Mouse (Mus musculus) kidney, embryonic 16.5 days (tissue): ENCODE measurements around the gene Nmur1. TPM values are rescaled to one million over a fixed set of nuclear protein-coding genes. Genes with fewer than 3 reads are reported as not detected.

ENCODE experiments used
- ATAC-seq: fragments of 200-750 bp; cut with Nextera tagmentation; 2 replicates; pipeline ENCODE4 v1.8.0; 2017; ENCODE audit warnings: moderate TSS enrichment; ENCODE audit not compliant: low FRiP score, low TSS enrichment
- H3K27ac ChIP-seq: fragments of 300-500 bp; sonication (generic); 2 replicates; pipeline ENCODE4 v1.5.1; 2014; ENCODE audit warnings: low read length
- H3K27me3 ChIP-seq: fragments of 300-500 bp; sonication (generic); 2 replicates; pipeline ENCODE4 v1.6.1; 2014; ENCODE audit warnings: low read length, control low read depth, mixed read lengths; ENCODE audit not compliant: insufficient read depth
- H3K36me3 ChIP-seq: fragments of 300-500 bp; sonication (generic); 2 replicates; pipeline ENCODE4 v1.6.1; 2014; ENCODE audit warnings: low read length, control low read depth, mixed read lengths; ENCODE audit not compliant: insufficient read depth
- H3K4me1 ChIP-seq: fragments of 300-500 bp; sonication (generic); 2 replicates; pipeline ENCODE4 v1.6.1; 2014; ENCODE audit warnings: low read length, control low read depth, mixed read lengths; ENCODE audit not compliant: insufficient read depth
- H3K4me2 ChIP-seq: fragments of 300-500 bp; sonication (generic); replicated peaks from 2 replicates; pipeline ENCODE4 v1.6.1; 2014; ENCODE audit warnings: low read depth, low read length
- H3K4me3 ChIP-seq: fragments of 300-500 bp; sonication (generic); 2 replicates; pipeline ENCODE4 v1.5.1; 2014; ENCODE audit warnings: mild to moderate bottlenecking, low read length
- H3K9ac ChIP-seq: fragments of 300-500 bp; sonication (generic); replicated peaks from 2 replicates; pipeline ENCODE4 v1.6.1; 2014; ENCODE audit warnings: low read length
- H3K9me3 ChIP-seq: fragments of 300-500 bp; sonication (generic); 2 replicates; pipeline ENCODE4 v1.6.1; 2016; ENCODE audit warnings: low read length, control low read depth
- WGBS: fragments of 180-500 bp; shearing (Covaris S2); extraction: QIAGEN DNeasy Blood & Tissue Kit; methylation state at CpG from one replicate; pipeline ENCODE4 v1.1.7; 2014; 5-methylcytosine and 5-hydroxymethylcytosine counted together
- polyA plus RNA-seq: library from polyadenylated mRNA; unstranded; fragments of >200 nt; fragmentation: Nextera tagmentation; extraction: Ambion mirVana; gene quantifications from 2 replicates; pipeline ENCODE4 v1.2.1, GENCODE M21; 2015

The Nmur1 gene
- polyA plus RNA-seq, 1 experiment from 2014 or later: 0.12 TPM

GRCm38 (mm10) chr1:86415144-86415543, 10.9 kb downstream of the Nmur1 start:
- H3K4me1 ChIP-seq: no peaks in the 10 kb centered on the region
- H3K36me3 ChIP-seq: no peaks in the 10 kb centered on the region
- H3K4me3 ChIP-seq: no peak overlapping the region
- H3K27ac ChIP-seq: no peak overlapping the region
- no peak for ATAC-seq
- H3K4me2 ChIP-seq: no peak overlapping the region
- no peak overlapping the region for H3K9ac ChIP-seq
- H3K9me3 ChIP-seq: no peaks in the 10 kb centered on the region
- 61% methylated on average over 2 of the region's 2 CpGs for WGBS
- H3K27me3 ChIP-seq: no peaks in the 10 kb centered on the region

GRCm38 (mm10) chr1:86414715-86415114, 11.3 kb downstream of the Nmur1 start:
- 80% methylated on average over 5 of the region's 5 CpGs for WGBS
- no peak overlapping the region for H3K9ac ChIP-seq
- no peak overlapping the region for H3K27ac ChIP-seq

GRCm38 (mm10) chr1:86409476-86409875, 16.6 kb downstream of the Nmur1 start:
- Histone ChIP-seq H3K36me3 (no peaks in the 10 kb centered on the region), H3K27ac (no peak overlapping the region), H3K27me3 (no peaks in the 10 kb centered on the region), H3K4me2 (no peak overlapping the region), H3K9me3 (no peaks in the 10 kb centered on the region), H3K4me3 (no peak overlapping the region), H3K9ac (no peak overlapping the region), H3K4me1 (no peaks in the 10 kb centered on the region)
- WGBS: 91% methylated on average over 2 of the region's 2 CpGs
- no peak for ATAC-seq

More at GRCm38 (mm10) chr1:86414715-86415114, 11.3 kb downstream of the Nmur1 start:
- no peak for ATAC-seq
- Histone ChIP-seq H3K4me3 (no peak overlapping the region), H3K36me3 (no peaks in the 10 kb centered on the region), H3K4me2 (no peak overlapping the region), H3K27me3 (no peaks in the 10 kb centered on the region), H3K4me1 (no peaks in the 10 kb centered on the region), H3K9me3 (no peaks in the 10 kb centered on the region)

GRCm38 (mm10) chr1:86408515-86408914, 17.5 kb downstream of the Nmur1 start:
- H3K9ac ChIP-seq: no peak overlapping the region
- H3K4me3 ChIP-seq: no peak overlapping the region
- no peak; the same call in 1 of the 2 replicates for ATAC-seq
- H3K4me1 ChIP-seq: no peaks in the 10 kb centered on the region
- no peak overlapping the region for H3K4me2 ChIP-seq
- H3K9me3 ChIP-seq: no peaks in the 10 kb centered on the region
- 74% methylated on average over 10 of the region's 10 CpGs for WGBS
- no peak overlapping the region for H3K27ac ChIP-seq
- H3K27me3 ChIP-seq: no peaks in the 10 kb centered on the region
- H3K36me3 ChIP-seq: no peaks in the 10 kb centered on the region

- no peak for ATAC-seq
- Histone ChIP-seq H3K9me3 (no peaks in the 10 kb centered on the region), H3K4me3 (no peak overlapping the region), H3K27ac (no peak overlapping the region), H3K4me2 (no peak overlapping the region), H3K4me1 (no peaks in the 10 kb centered on the region), H3K36me3 (no peaks in the 10 kb centered on the region), H3K27me3 (no peaks in the 10 kb centered on the region), H3K9ac (no peak overlapping the region)
- WGBS: 61% methylated on average over 8 of the region's 8 CpGs
Observed at GRCm38 (mm10) chr1:86406914-86407313, 19.1 kb downstream of the Nmur1 start.

- Histone ChIP-seq H3K27me3 (no peaks in the 10 kb centered on the region), H3K36me3 (no peaks in the 10 kb centered on the region), H3K4me1 (no peaks in the 10 kb centered on the region), H3K9me3 (no peaks in the 10 kb centered on the region), H3K4me2 (no peak overlapping the region), H3K9ac (no peak overlapping the region), H3K27ac (no peak overlapping the region), H3K4me3 (no peak overlapping the region)
- no peak for ATAC-seq
- 64% methylated on average over 4 of the region's 4 CpGs for WGBS
Observed at GRCm38 (mm10) chr1:86406313-86406712, 19.7 kb downstream of the Nmur1 start.

GRCm38 (mm10) chr1:86404834-86405233, 21.2 kb downstream of the Nmur1 start:
- no peak overlapping the region for H3K4me2 ChIP-seq
- WGBS: 64% methylated on average over 5 of the region's 5 CpGs
- ATAC-seq: no peak

GRCm38 (mm10) chr1:86400096-86400754, 25.8 kb downstream of the Nmur1 start:
- Histone ChIP-seq H3K4me2 (no peak overlapping the region), H3K4me3 (no peak overlapping the region), H3K27ac (no peak overlapping the region), H3K4me1 (no peaks in the 10 kb centered on the region), H3K27me3 (no peaks in the 10 kb centered on the region), H3K36me3 (no peaks in the 10 kb centered on the region), H3K9me3 (no peaks in the 10 kb centered on the region), H3K9ac (no peak overlapping the region)
- no peak for ATAC-seq
- WGBS: 65% methylated on average over 8 of the region's 8 CpGs

More at GRCm38 (mm10) chr1:86404834-86405233, 21.2 kb downstream of the Nmur1 start:
- no peaks in the 10 kb centered on the region for H3K36me3 ChIP-seq
- H3K27ac ChIP-seq: no peak overlapping the region
- H3K9ac ChIP-seq: no peak overlapping the region
- H3K9me3 ChIP-seq: no peaks in the 10 kb centered on the region
- H3K4me3 ChIP-seq: no peak overlapping the region
- H3K27me3 ChIP-seq: no peaks in the 10 kb centered on the region
- no peaks in the 10 kb centered on the region for H3K4me1 ChIP-seq

- ATAC-seq: no peak
- Histone ChIP-seq H3K27ac (no peak overlapping the region), H3K36me3 (no peaks in the 10 kb centered on the region), H3K27me3 (no peaks in the 10 kb centered on the region), H3K9me3 (no peaks in the 10 kb centered on the region), H3K4me3 (no peak overlapping the region), H3K9ac (no peak overlapping the region), H3K4me2 (no peak overlapping the region), H3K4me1 (no peaks in the 10 kb centered on the region)
- 82% methylated on average over 3 of the region's 3 CpGs for WGBS
Observed at GRCm38 (mm10) chr1:86399322-86399721, 26.7 kb downstream of the Nmur1 start.

- Histone ChIP-seq H3K36me3 (no peaks in the 10 kb centered on the region), H3K4me3 (no peak overlapping the region), H3K4me2 (no peak overlapping the region), H3K27ac (no peak overlapping the region), H3K9me3 (no peaks in the 10 kb centered on the region), H3K4me1 (no peaks in the 10 kb centered on the region), H3K9ac (no peak overlapping the region), H3K27me3 (no peaks in the 10 kb centered on the region)
- WGBS: 47% methylated on average over 7 of the region's 7 CpGs
- no peak for ATAC-seq
Observed at GRCm38 (mm10) chr1:86398222-86398621, 27.8 kb downstream of the Nmur1 start.
